In genomic region chr11:4001603-4002002, GRCm38 (mm10) we compare ENCODE assay signal across 9 mouse cellular contexts. TPM values are rescaled to one million over a fixed set of nuclear protein-coding genes. Genes with fewer than 3 reads are reported as not detected.
DNase-seq lines count a peak whose midpoint lies in the region; ATAC-seq and TF ChIP-seq lines count a peak whose summit lies in the region.
"Had no signal": no experiment of that assay in that cellular context is flagged by ENCODE, and none has a peak within 500 bp of the region (broad histone marks: within the 10 kb centered on the region; RNA-seq: fewer than 3 reads in every experiment).

No protein-coding gene starts in this region.

- H3K4me1 ChIP-seq in kidney, embryonic 15.5 days = peaks cover 11% of the 10 kb centered on the region
- peaks cover 11% of the 10 kb centered on the region; the same call in 1 of the 2 replicates for H3K4me1 ChIP-seq in hindbrain, embryonic 15.5 days (replicated peaks)
- H3K4me1 ChIP-seq in limb, embryonic 14.5 days (ENCODE audit: control insufficient read depth, insufficient read depth, low read length) = peaks cover 15% of the 10 kb centered on the region
- H3K4me1 ChIP-seq in neural tube, embryonic 11.5 days (ENCODE audit: control insufficient read depth, insufficient read depth, low read length) = no peaks in the 10 kb centered on the region; the same call in 1 of the 2 replicates

- no peaks in the 10 kb centered on the region for H3K36me3 ChIP-seq in kidney, embryonic 15.5 days
- no peaks in the 10 kb centered on the region for H3K36me3 ChIP-seq in hindbrain, embryonic 15.5 days
- no peaks in the 10 kb centered on the region for H3K36me3 ChIP-seq in limb, embryonic 14.5 days (ENCODE audit: control insufficient read depth, insufficient read depth, low read length)
- no peaks in the 10 kb centered on the region for H3K36me3 ChIP-seq in neural tube, embryonic 11.5 days (ENCODE audit: control insufficient read depth, insufficient read depth, low read length)
- H3K36me3 ChIP-seq: midbrain, embryonic 12.5 days had no signal

- TF ChIP-seq POLR2A in limb, embryonic 14.5 days (IDR thresholded peaks at IDR 0.05; ENCODE audit: borderline replicate concordance, extremely low read depth, insufficient read depth, insufficient read length) = no peak

- ATAC-seq in kidney, embryonic 15.5 days (replicated peaks; ENCODE audit: low FRiP score) = no peak
- 0 out of 2 replicates have a peak, but pooled peaks have one; percentile 61 for ATAC-seq in hindbrain, embryonic 15.5 days (ENCODE audit: low FRiP score, low read depth)
- no peak for ATAC-seq in limb, embryonic 14.5 days (ENCODE audit: low FRiP score, low read depth)
- ATAC-seq in neural tube, embryonic 11.5 days (ENCODE audit: insufficient read depth, low FRiP score, low TSS enrichment) = no peak

- H3K4me2 ChIP-seq in kidney, embryonic 15.5 days = no peak overlapping the region
- H3K4me2 ChIP-seq in hindbrain, embryonic 15.5 days = no peak overlapping the region
- no peak overlapping the region for H3K4me2 ChIP-seq in limb, embryonic 14.5 days (replicated peaks; ENCODE audit: low read depth, low read length, severe bottlenecking)
- no peak overlapping the region for H3K4me2 ChIP-seq in neural tube, embryonic 11.5 days (ENCODE audit: low read depth)
- H3K4me2 ChIP-seq: midbrain, embryonic 12.5 days had no signal

- no peak overlapping the region for H3K4me3 ChIP-seq in kidney, embryonic 15.5 days (replicated peaks)
- no peak overlapping the region for H3K4me3 ChIP-seq in hindbrain, embryonic 15.5 days
- H3K4me3 ChIP-seq in limb, embryonic 14.5 days (replicated peaks; ENCODE audit: low read length) = no peak overlapping the region
- H3K4me3 ChIP-seq in neural tube, embryonic 11.5 days (ENCODE audit: low read depth, low read length) = no peak overlapping the region
- H3K4me3 ChIP-seq: midbrain, embryonic 12.5 days had no signal

- H3K27me3 ChIP-seq in kidney, embryonic 15.5 days = peaks cover 48% of the 10 kb centered on the region
- H3K27me3 ChIP-seq in hindbrain, embryonic 15.5 days = peaks cover 43% of the 10 kb centered on the region
- peaks cover 21% of the 10 kb centered on the region for H3K27me3 ChIP-seq in limb, embryonic 14.5 days (ENCODE audit: control insufficient read depth, insufficient read depth, low read length)
- H3K27me3 ChIP-seq in neural tube, embryonic 11.5 days (ENCODE audit: control insufficient read depth, insufficient read depth, low read length) = peaks cover 31% of the 10 kb centered on the region

- H3K27ac ChIP-seq in kidney, embryonic 15.5 days = no peak overlapping the region
- no peak overlapping the region for H3K27ac ChIP-seq in hindbrain, embryonic 15.5 days (replicated peaks)
- H3K27ac ChIP-seq in limb, embryonic 14.5 days (replicated peaks; ENCODE audit: low read depth, low read length) = no peak overlapping the region
- no peak overlapping the region for H3K27ac ChIP-seq in neural tube, embryonic 11.5 days (ENCODE audit: low read depth, low read length)
- H3K27ac ChIP-seq: midbrain, embryonic 12.5 days had no signal

- H3K9me3 ChIP-seq in kidney, embryonic 15.5 days (replicated peaks) = no peaks in the 10 kb centered on the region
- no peaks in the 10 kb centered on the region for H3K9me3 ChIP-seq in hindbrain, embryonic 15.5 days
- H3K9me3 ChIP-seq in limb, embryonic 14.5 days (ENCODE audit: control insufficient read depth, low read length) = no peaks in the 10 kb centered on the region
- H3K9me3 ChIP-seq in neural tube, embryonic 11.5 days (ENCODE audit: control insufficient read depth, low read length) = no peaks in the 10 kb centered on the region
- H3K9me3 ChIP-seq: midbrain, embryonic 12.5 days had no signal

- WGBS in kidney, embryonic 15.5 days = 8% methylated on average over 5 of the region's 5 CpGs
- 8% methylated on average over 5 of the region's 5 CpGs for WGBS in hindbrain, embryonic 15.5 days
- WGBS in limb, embryonic 14.5 days = 10% methylated on average over 5 of the region's 5 CpGs
- WGBS in neural tube, embryonic 11.5 days = 7% methylated on average over 5 of the region's 5 CpGs

- peak; percentile 53 for DNase-seq in kidney, adult 11 months
- DNase-seq in adrenal gland, adult 18-20 months (ENCODE audit: low spot score in 2 of 2) = peak; percentile 67 to 72
- DNase-seq in embryo, embryonic 11 days = peak; percentile 79
- peak; percentile 51 for DNase-seq in limb, embryonic 14.5 days (ENCODE audit: low spot score)
- DNase-seq in neural tube, embryonic 11.5 days (ENCODE audit: low spot score) = peak; percentile 78
- peak; percentile 11 to 67 for DNase-seq in thymus, postnatal 10 days (ENCODE audit: low spot score in 2 of 2)

- H3K9ac ChIP-seq in kidney, embryonic 15.5 days = no peak overlapping the region
- H3K9ac ChIP-seq in hindbrain, embryonic 15.5 days = no peak overlapping the region
- no peak overlapping the region for H3K9ac ChIP-seq in limb, embryonic 14.5 days (ENCODE audit: low read depth, low read length, severe bottlenecking)
- no peak overlapping the region for H3K9ac ChIP-seq in neural tube, embryonic 11.5 days (ENCODE audit: low read length)
- H3K9ac ChIP-seq: midbrain, embryonic 12.5 days had no signal

RNA-seq across cellular contexts. Expression of gene Gal3st1, which starts 18.2 kb away (rescaled TPM):
- polyA plus RNA-seq in kidney, embryonic 15.5 days (2015; fragmentation: Nextera tagmentation; extraction: Ambion mirVana) = 5.3 and 6.7 TPM in 2 replicates
- total RNA-seq in adrenal gland, adult 18-20 months (2021) = not detected
- polyA plus RNA-seq in hindbrain, embryonic 15.5 days (2015; fragmentation: Nextera tagmentation; extraction: Ambion mirVana) = 9.5 and 9.8 TPM in 2 replicates
- polyA plus RNA-seq in limb, embryonic 14.5 days (2012; rRNA removed) = 5.9 and 8.3 TPM in 2 replicates
- polyA plus RNA-seq in limb, embryonic 14.5 days (2014; fragmentation: Nextera tagmentation; extraction: Ambion mirVana) = 3.1 TPM in 2 replicates
- polyA plus RNA-seq in neural tube, embryonic 11.5 days (2014; fragmentation: Nextera tagmentation; extraction: Ambion mirVana) = 1.0 and 1.2 TPM in 2 replicates

RNA-seq across cellular contexts. Expression of gene 4930556J24Rik, which starts 25.0 kb away (rescaled TPM):
- 0.44 TPM in 1 of 2 replicates, not detected in the other for polyA plus RNA-seq in kidney, embryonic 15.5 days (2015; fragmentation: Nextera tagmentation; extraction: Ambion mirVana)
- not detected for total RNA-seq in adrenal gland, adult 18-20 months (2021)
- 0.13 TPM in 1 of 2 replicates, not detected in the other for polyA plus RNA-seq in hindbrain, embryonic 15.5 days (2015; fragmentation: Nextera tagmentation; extraction: Ambion mirVana)
- polyA plus RNA-seq in limb, embryonic 14.5 days (2012; rRNA removed) = not detected in 2 replicates
- 0.17 TPM in 1 of 2 replicates, not detected in the other for polyA plus RNA-seq in limb, embryonic 14.5 days (2014; fragmentation: Nextera tagmentation; extraction: Ambion mirVana)
- polyA plus RNA-seq in neural tube, embryonic 11.5 days (2014; fragmentation: Nextera tagmentation; extraction: Ambion mirVana) = 0.20 TPM in 1 of 2 replicates, not detected in the other

RNA-seq across cellular contexts. Expression of gene Sec14l4, which starts 29.7 kb away (rescaled TPM):
- not detected in 2 replicates for polyA plus RNA-seq in kidney, embryonic 15.5 days (2015; fragmentation: Nextera tagmentation; extraction: Ambion mirVana)
- 1 to 10 TPM; 5.6 to 6.5 TPM for total RNA-seq in adrenal gland, adult 18-20 months (2021)
- polyA plus RNA-seq in hindbrain, embryonic 15.5 days (2015; fragmentation: Nextera tagmentation; extraction: Ambion mirVana) = not detected in 2 replicates
- polyA plus RNA-seq in limb, embryonic 14.5 days (2012; rRNA removed) = 0.11 and 0.13 TPM in 2 replicates
- 0.14 and 0.32 TPM in 2 replicates for polyA plus RNA-seq in limb, embryonic 14.5 days (2014; fragmentation: Nextera tagmentation; extraction: Ambion mirVana)
- polyA plus RNA-seq in neural tube, embryonic 11.5 days (2014; fragmentation: Nextera tagmentation; extraction: Ambion mirVana) = not detected in 2 replicates
- polyA plus RNA-seq: midbrain, embryonic 12.5 days had no signal

RNA-seq across cellular contexts. Expression of gene Pes1, which starts 37.8 kb away (rescaled TPM):
- 95.1 and 95.5 TPM in 2 replicates for polyA plus RNA-seq in kidney, embryonic 15.5 days (2015; fragmentation: Nextera tagmentation; extraction: Ambion mirVana)
- total RNA-seq in adrenal gland, adult 18-20 months (2021) = 10 to 100 TPM; 52.4 to 55.6 TPM
- polyA plus RNA-seq in hindbrain, embryonic 15.5 days (2015; fragmentation: Nextera tagmentation; extraction: Ambion mirVana) = 55.2 and 57.5 TPM in 2 replicates
- 62.5 and 68.4 TPM in 2 replicates for polyA plus RNA-seq in limb, embryonic 14.5 days (2012; rRNA removed)
- polyA plus RNA-seq in limb, embryonic 14.5 days (2014; fragmentation: Nextera tagmentation; extraction: Ambion mirVana) = 58.0 and 60.6 TPM in 2 replicates
- 75.2 and 75.8 TPM in 2 replicates for polyA plus RNA-seq in neural tube, embryonic 11.5 days (2014; fragmentation: Nextera tagmentation; extraction: Ambion mirVana)
